Mouse (Mus musculus) olfactory bulb, adult 2 months (tissue): Measurements from ENCODE around the gene Inpp5a. TPM values are rescaled to one million over a fixed set of nuclear protein-coding genes. Genes with fewer than 3 reads are reported as not detected.

Experiments
- H3K27ac ChIP-seq: fragments of 200-500 bp; 2 replicates; pipeline ENCODE4 v1.5.1; 2012; ENCODE audit warnings: low read depth, low read length; ENCODE audit not compliant: insufficient read depth
- H3K4me1 ChIP-seq: fragments of 200-500 bp; 2 replicates; pipeline ENCODE4 v1.6.1; 2012; ENCODE audit warnings: low read length; ENCODE audit not compliant: control insufficient read depth, insufficient read depth
- H3K4me3 ChIP-seq: fragments of 200-500 bp; 2 replicates; pipeline ENCODE4 v1.5.1; 2012; ENCODE audit warnings: mild to moderate bottlenecking, low read depth, low read length, moderate library complexity; ENCODE audit not compliant: insufficient read depth
- CTCF ChIP-seq: fragments of 200-500 bp; IDR thresholded peaks from 2 replicates; pipeline ENCODE4 v1.5.1; 2012; ENCODE audit warnings: low read depth, mild to moderate bottlenecking, low read length, moderate library complexity; ENCODE audit not compliant: insufficient read depth
- POLR2A ChIP-seq: fragments of 200-500 bp; IDR thresholded peaks from 2 replicates; pipeline ENCODE4 v1.6.1; 2012; ENCODE audit warnings: mild to moderate bottlenecking, low read depth, low read length, moderate library complexity; ENCODE audit not compliant: insufficient read depth
- WGBS: fragments of 180-500 bp; shearing (Covaris S2); methylation state at CpG from one replicate; pipeline ENCODE4 v1.1.7; 2018; 5-methylcytosine and 5-hydroxymethylcytosine counted together
- polyA plus RNA-seq: library from polyadenylated mRNA; stranded (reverse); fragments of >200 nt; gene quantifications from 2 replicates; pipeline ENCODE4 v1.2.4, GENCODE M21; 2012; ENCODE audit warnings: low replicate concordance; ENCODE audit not compliant: missing spikeins, insufficient read depth, insufficient read length

Gene Inpp5a
- polyA plus RNA-seq, 1 experiment = not detected

- H3K4me1 ChIP-seq = no peaks in the 10 kb centered on the region; the same call in 1 of the 2 replicates
These were observed 221.4 kb downstream of the Inpp5a start for GRCm38 (mm10) chr7:139610328-139610727.

GRCm38 (mm10) chr7:139615767-139616766 lies 227.2 kb downstream of the Inpp5a start:
- TF ChIP-seq CTCF (peak; percentile 73), POLR2A (no peak)
- peaks cover 7% of the 10 kb centered on the region for H3K4me1 ChIP-seq
- H3K4me3 ChIP-seq = no peak overlapping the region
- 30% methylated on average over 12 of the region's 12 CpGs for WGBS
- no peak overlapping the region for H3K27ac ChIP-seq

More at GRCm38 (mm10) chr7:139610328-139610727, 221.4 kb downstream of the Inpp5a start:
- H3K4me3 ChIP-seq = no peak overlapping the region
- H3K27ac ChIP-seq = no peak overlapping the region
- no peak for TF ChIP-seq POLR2A
- no peak for TF ChIP-seq CTCF
- WGBS = 88% methylated on average over 2 of the region's 2 CpGs

- no peak overlapping the region for H3K27ac ChIP-seq
- TF ChIP-seq CTCF (no peak), POLR2A (no peak)
- no peak overlapping the region for H3K4me3 ChIP-seq
- no peaks in the 10 kb centered on the region for H3K4me1 ChIP-seq
- WGBS = 94% methylated on average over 13 of the region's 13 CpGs
These were observed 233.7 kb downstream of the Inpp5a start for GRCm38 (mm10) chr7:139622568-139622967.

GRCm38 (mm10) chr7:139625156-139625555 lies 236.2 kb downstream of the Inpp5a start:
- Histone ChIP-seq H3K4me3 (no peak overlapping the region), H3K4me1 (no peaks in the 10 kb centered on the region), H3K27ac (no peak overlapping the region)
- no peak for TF ChIP-seq CTCF
- TF ChIP-seq POLR2A = no peak
- 72% methylated on average over 9 of the region's 9 CpGs for WGBS

Other genes starting within 250 kb of the Inpp5a start
- gene Lrrc27, start 176.1 kb upstream of the Inpp5a start, polyA plus RNA-seq = not detected in 2 replicates
- gene Stk32c, start 175.8 kb upstream of the Inpp5a start, polyA plus RNA-seq = not detected in 2 replicates
- gene Pwwp2b, start 140.6 kb upstream of the Inpp5a start, polyA plus RNA-seq = not detected in 2 replicates
- gene Nkx6-2, start 193.7 kb downstream of the Inpp5a start, polyA plus RNA-seq = not detected in 2 replicates